Mouse (Mus musculus) olfactory bulb, adult 2 months (tissue): ENCODE data around the gene Pirb.

Experiments used
- CTCF ChIP-seq: fragments of 200-500 bp; IDR thresholded peaks from 2 replicates; pipeline ENCODE4 v1.5.1; 2012; ENCODE audit warnings: low read depth, mild to moderate bottlenecking, low read length, moderate library complexity; ENCODE audit not compliant: insufficient read depth
- POLR2A ChIP-seq: fragments of 200-500 bp; IDR thresholded peaks from 2 replicates; pipeline ENCODE4 v1.6.1; 2012; ENCODE audit warnings: mild to moderate bottlenecking, low read depth, low read length, moderate library complexity; ENCODE audit not compliant: insufficient read depth

- no peak for TF ChIP-seq CTCF
- TF ChIP-seq POLR2A = no peak
Measured at GRCm38 (mm10) chr7:3707027-3707426, 13.2 kb downstream of the Pirb start.
